Mouse (Mus musculus) midbrain, embryonic 12.5 days (tissue): ENCODE data around the gene Sema3f. TPM values are rescaled to one million over a fixed set of nuclear protein-coding genes. Genes with fewer than 3 reads are reported as not detected.

ENCODE experiments used
- ATAC-seq: fragments of 200-750 bp; cut with Nextera tagmentation; 2 replicates; pipeline ENCODE4 v1.8.0; 2017; ENCODE audit warnings: low read depth, moderate TSS enrichment, moderate library complexity; ENCODE audit not compliant: low FRiP score
- H3K27ac ChIP-seq: fragments of 300-500 bp; sonication (generic); replicated peaks from 2 replicates; pipeline ENCODE4 v1.5.1; 2016; ENCODE audit warnings: mild to moderate bottlenecking
- H3K27me3 ChIP-seq: fragments of 300-500 bp; sonication (generic); 2 replicates; pipeline ENCODE4 v1.6.1; 2016; ENCODE audit warnings: mild to moderate bottlenecking
- H3K36me3 ChIP-seq: fragments of 300-500 bp; sonication (generic); 2 replicates; pipeline ENCODE4 v1.6.1; 2016
- H3K4me1 ChIP-seq: fragments of 300-500 bp; sonication (generic); 2 replicates; pipeline ENCODE4 v1.6.1; 2016
- H3K4me2 ChIP-seq: fragments of 300-500 bp; sonication (generic); replicated peaks from 2 replicates; pipeline ENCODE4 v1.6.1; 2016; ENCODE audit warnings: mild to moderate bottlenecking, moderate library complexity
- H3K4me3 ChIP-seq: fragments of 300-500 bp; sonication (generic); 2 replicates; pipeline ENCODE4 v1.5.1; 2016; ENCODE audit warnings: mild to moderate bottlenecking
- H3K9ac ChIP-seq: fragments of 300-500 bp; sonication (generic); replicated peaks from 2 replicates; pipeline ENCODE4 v1.6.1; 2016; ENCODE audit warnings: mild to moderate bottlenecking, moderate library complexity
- H3K9me3 ChIP-seq: fragments of 300-500 bp; sonication (generic); 2 replicates; pipeline ENCODE4 v1.6.1; 2016; ENCODE audit warnings: mild to moderate bottlenecking
- WGBS: fragments of 180-500 bp; shearing (Covaris S2); methylation state at CpG from one replicate; pipeline ENCODE4 v1.1.7; 2016; 5-methylcytosine and 5-hydroxymethylcytosine counted together
- polyA plus RNA-seq: library from polyadenylated mRNA; unstranded; fragments of >200 nt; fragmentation: Nextera tagmentation; extraction: Ambion mirVana; gene quantifications from 2 replicates; pipeline ENCODE4 v1.2.1, GENCODE M21; 2016

Gene Sema3f
- polyA plus RNA-seq, 1 experiment from 2014 or later, result 30.6 TPM

DNA sequence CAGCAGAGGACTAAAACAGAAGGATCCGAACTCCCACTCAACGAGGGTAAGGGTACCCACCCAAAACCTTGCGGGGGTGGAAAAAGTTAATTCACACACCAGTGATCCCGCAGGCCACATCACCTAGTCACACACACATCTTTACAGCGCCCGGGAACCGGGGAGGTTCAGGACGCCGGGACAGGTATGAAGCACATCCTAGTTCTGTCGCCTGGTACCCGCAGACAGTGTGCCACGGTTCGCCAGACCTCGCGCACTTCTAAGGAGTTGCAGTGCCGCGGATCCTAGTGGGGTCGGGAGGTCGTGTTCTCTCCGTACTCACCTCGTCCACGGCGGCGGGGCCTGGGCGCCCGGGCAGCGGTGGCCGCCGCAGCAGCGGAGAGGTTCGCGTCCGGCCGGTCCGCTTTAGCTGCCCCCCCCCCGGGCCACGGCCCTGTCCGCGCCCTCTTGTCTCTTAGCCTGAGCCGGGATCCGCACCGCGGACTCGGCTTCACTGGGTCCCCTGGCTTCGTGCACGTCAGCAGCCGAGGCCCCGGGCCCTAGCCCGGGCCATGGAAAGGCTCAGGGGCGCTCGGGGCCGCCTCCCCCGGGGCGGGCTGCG, 1.1 kb downstream of the Sema3f start:
- peaks cover 41% of the 10 kb centered on the region for H3K27me3 ChIP-seq
- ATAC-seq, result peak; percentile 9; the same call in 1 of the 2 replicates

DNA sequence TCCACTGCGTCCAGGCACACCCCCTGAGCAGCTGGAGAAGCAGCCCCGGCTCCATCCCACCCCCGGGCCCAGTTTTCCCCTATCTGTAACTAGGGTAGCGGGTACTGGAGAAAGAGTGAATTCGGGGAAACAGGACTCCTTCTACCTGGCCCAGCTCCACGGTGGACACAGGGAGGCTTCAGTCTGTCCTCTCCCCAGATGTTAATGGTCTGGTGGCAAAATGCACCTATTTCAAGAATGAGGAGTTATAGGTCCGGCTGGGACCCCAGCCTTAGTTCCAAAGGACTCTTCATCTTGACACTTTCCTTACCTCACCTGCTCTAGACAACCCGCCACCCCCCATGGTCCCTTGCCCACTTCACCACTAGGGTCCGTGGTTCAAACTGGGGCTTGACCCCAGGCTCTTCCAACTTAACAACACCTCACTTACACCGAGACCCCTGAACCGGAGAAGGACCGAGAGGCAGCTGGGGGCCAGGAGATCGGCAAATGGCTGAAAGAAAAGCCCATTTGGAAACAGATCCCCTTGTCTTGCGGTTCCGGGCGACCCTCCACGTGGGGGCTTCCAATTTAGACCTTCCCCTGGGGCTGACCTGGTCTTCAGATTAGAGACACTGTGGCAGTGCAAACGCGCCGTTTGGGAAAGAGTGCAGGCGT, 1.7 kb downstream of the Sema3f start:
- H3K36me3 ChIP-seq, result peaks cover 11% of the 10 kb centered on the region; the same call in 1 of the 2 replicates
- no peaks in the 10 kb centered on the region for H3K9me3 ChIP-seq
- H3K4me2 ChIP-seq, result peak overlapping the region; percentile 94
- peak overlapping the region; percentile 94 for H3K9ac ChIP-seq
- WGBS, result 1% methylated on average over 21 of the region's 21 CpGs
- peaks cover 57% of the 10 kb centered on the region for H3K4me1 ChIP-seq
- ATAC-seq, result no peak
- H3K27me3 ChIP-seq, result peaks cover 41% of the 10 kb centered on the region
- peak overlapping the region; percentile 85 for H3K4me3 ChIP-seq
- H3K27ac ChIP-seq, result peak overlapping the region; percentile 90

More for the DNA sequence above, 1.1 kb downstream of the Sema3f start:
- peak overlapping the region; percentile 85 for H3K4me3 ChIP-seq
- H3K27ac ChIP-seq, result peak overlapping the region; percentile 90
- peaks cover 11% of the 10 kb centered on the region; the same call in 1 of the 2 replicates for H3K36me3 ChIP-seq
- no peaks in the 10 kb centered on the region for H3K9me3 ChIP-seq
- peak overlapping the region; percentile 94 for H3K4me2 ChIP-seq
- WGBS, result under 1% methylated on average over 55 of the region's 55 CpGs
- peaks cover 57% of the 10 kb centered on the region for H3K4me1 ChIP-seq
- H3K9ac ChIP-seq, result peak overlapping the region; percentile 94

GRCm38 (mm10) chr9:107707701-107708438, 2.4 kb downstream of the Sema3f start:
- no peaks in the 10 kb centered on the region for H3K9me3 ChIP-seq
- H3K27ac ChIP-seq, result peak overlapping the region; percentile 90
- 2% methylated on average over 17 of the region's 17 CpGs for WGBS
- peak overlapping the region; percentile 94 for H3K9ac ChIP-seq
- peaks cover 14% of the 10 kb centered on the region; the same call in 1 of the 2 replicates for H3K36me3 ChIP-seq
- H3K27me3 ChIP-seq, result peaks cover 41% of the 10 kb centered on the region
- peaks cover 58% of the 10 kb centered on the region for H3K4me1 ChIP-seq
- peak overlapping the region; percentile 94 for H3K4me2 ChIP-seq
- ATAC-seq, result peak; percentile 20; the same call in 1 of the 2 replicates
- peak overlapping the region; percentile 85 for H3K4me3 ChIP-seq

GRCm38 (mm10) chr9:107706781-107707211, 3.5 kb downstream of the Sema3f start:
- ATAC-seq, result no peak
- Histone ChIP-seq H3K9ac (peak overlapping the region; percentile 94), H3K4me2 (peak overlapping the region; percentile 94), H3K27ac (peak overlapping the region; percentile 90), H3K4me1 (peaks cover 68% of the 10 kb centered on the region), H3K4me3 (peak overlapping the region; percentile 85), H3K27me3 (peaks cover 39% of the 10 kb centered on the region), H3K9me3 (no peaks in the 10 kb centered on the region), H3K36me3 (peaks cover 20% of the 10 kb centered on the region; the same call in 1 of the 2 replicates)
- WGBS, result under 1% methylated on average over 14 of the region's 14 CpGs

DNA sequence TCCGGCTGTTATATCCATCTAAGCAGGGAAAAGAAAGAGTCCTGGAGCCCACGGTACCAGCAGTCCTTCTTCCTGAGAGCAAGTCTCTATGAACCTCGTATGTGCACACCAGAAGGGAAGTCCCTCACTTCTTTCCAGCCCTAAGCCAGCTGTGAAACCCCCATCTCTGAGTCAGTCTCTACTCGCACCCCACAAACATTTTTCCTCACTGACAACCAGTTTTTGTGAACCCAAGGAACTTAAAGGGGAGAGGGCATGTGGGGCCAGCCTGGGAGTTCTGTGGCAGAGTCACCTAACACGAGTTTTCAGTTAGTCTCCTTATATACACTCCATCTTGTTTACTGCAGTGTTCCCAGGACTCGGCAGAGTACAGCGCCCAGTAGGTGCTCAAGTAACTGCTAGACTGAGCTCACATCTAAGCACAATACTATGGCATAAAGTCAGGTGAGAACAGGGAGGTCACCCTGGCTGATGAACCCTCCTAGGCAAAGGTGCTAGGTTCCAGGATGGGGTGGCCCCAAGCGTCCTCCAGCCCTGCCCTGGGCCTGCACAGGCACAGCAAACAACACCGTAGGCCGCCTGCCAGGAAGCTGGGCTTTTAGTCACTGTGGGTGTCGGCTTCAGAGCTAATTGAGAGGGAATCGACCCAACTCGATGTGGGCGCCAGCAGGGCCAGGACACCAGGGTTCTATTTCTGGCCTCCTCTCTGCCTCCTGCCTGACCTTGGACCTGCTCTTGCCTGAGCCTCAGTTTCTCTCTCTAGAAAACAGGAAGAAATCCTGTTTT, 6.7 kb downstream of the Sema3f start:
- no peaks in the 10 kb centered on the region for H3K9me3 ChIP-seq
- H3K36me3 ChIP-seq, result peaks cover 20% of the 10 kb centered on the region; the same call in 1 of the 2 replicates
- H3K9ac ChIP-seq, result no peak overlapping the region
- H3K27me3 ChIP-seq, result peaks cover 13% of the 10 kb centered on the region
- WGBS, result 64% methylated on average over 14 of the region's 14 CpGs
- ATAC-seq, result no peak
- H3K27ac ChIP-seq, result peak overlapping the region; percentile 35; the same call in 1 of the 2 replicates
- peaks cover 82% of the 10 kb centered on the region for H3K4me1 ChIP-seq
- H3K4me3 ChIP-seq, result no peak overlapping the region
- no peak overlapping the region for H3K4me2 ChIP-seq

GRCm38 (mm10) chr9:107702606-107703185, 7.6 kb downstream of the Sema3f start:
- Histone ChIP-seq H3K4me1 (peaks cover 82% of the 10 kb centered on the region), H3K9me3 (no peaks in the 10 kb centered on the region), H3K4me3 (no peak overlapping the region), H3K27ac (peak overlapping the region; percentile 35; the same call in 1 of the 2 replicates), H3K36me3 (peaks cover 20% of the 10 kb centered on the region; the same call in 1 of the 2 replicates), H3K27me3 (0 out of 2 replicates have a peak, but pooled peaks cover 5% of the 10 kb centered on the region), H3K9ac (0 out of 2 replicates have a peak overlapping the region, but pooled peaks have one; percentile 34), H3K4me2 (no peak overlapping the region)
- WGBS, result 80% methylated on average over 3 of the region's 3 CpGs
- no peak for ATAC-seq

DNA sequence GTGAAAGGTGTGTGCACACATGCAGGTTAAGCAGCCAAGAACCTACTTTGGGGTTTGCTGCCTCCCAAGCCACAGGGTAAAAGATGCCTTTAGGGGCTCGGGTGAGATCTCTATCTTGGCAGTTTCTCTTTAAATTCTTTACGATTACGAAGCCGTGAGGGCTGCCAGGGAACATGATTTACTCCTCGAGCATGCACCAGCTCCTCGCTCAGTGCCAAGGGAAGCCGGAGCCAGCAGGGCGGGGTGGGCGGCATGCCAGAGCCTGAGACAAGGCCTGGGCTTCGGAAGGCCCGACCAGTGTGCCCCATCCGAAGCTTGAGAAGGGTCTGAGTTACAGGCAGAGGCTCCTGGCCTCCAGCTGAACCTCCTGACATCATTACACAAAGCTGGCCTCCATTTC, 8.7 kb downstream of the Sema3f start:
- WGBS, result 76% methylated on average over 12 of the region's 12 CpGs
- H3K27ac ChIP-seq, result 0 out of 2 replicates have a peak overlapping the region, but pooled peaks have one; percentile 26
- H3K9me3 ChIP-seq, result no peaks in the 10 kb centered on the region
- H3K4me2 ChIP-seq, result no peak overlapping the region
- H3K27me3 ChIP-seq, result 0 out of 2 replicates have a peak, but pooled peaks cover 4% of the 10 kb centered on the region
- no peak for ATAC-seq
- H3K4me1 ChIP-seq, result peaks cover 82% of the 10 kb centered on the region
- no peak overlapping the region for H3K4me3 ChIP-seq
- H3K36me3 ChIP-seq, result peaks cover 20% of the 10 kb centered on the region; the same call in 1 of the 2 replicates
- no peak overlapping the region for H3K9ac ChIP-seq

DNA sequence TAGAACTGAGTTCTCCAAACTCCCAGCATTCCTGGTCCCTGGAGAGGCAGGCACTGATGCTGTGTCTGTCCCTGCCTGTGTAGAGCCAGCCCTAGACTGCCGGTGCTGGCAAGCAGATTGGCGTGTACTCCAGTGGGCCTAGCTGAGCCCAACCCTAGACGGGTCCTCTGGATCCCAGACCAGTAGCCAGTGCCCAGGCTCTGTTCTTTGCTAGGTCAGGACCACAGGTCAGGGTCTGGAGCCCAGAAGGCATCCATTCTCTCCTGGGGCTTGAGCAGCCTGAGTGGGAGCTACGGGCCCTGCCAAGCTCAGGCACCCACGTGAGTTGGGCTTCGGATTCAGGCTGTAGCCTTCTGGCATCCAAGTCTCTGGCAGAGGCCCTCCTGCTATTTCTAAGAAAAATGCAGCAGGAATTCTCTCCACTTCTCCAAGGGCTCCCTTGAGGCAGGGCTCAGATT, 10.1 kb downstream of the Sema3f start:
- peak overlapping the region; percentile 50; the same call in 1 of the 2 replicates for H3K27ac ChIP-seq
- peaks cover 23% of the 10 kb centered on the region; the same call in 1 of the 2 replicates for H3K36me3 ChIP-seq
- peak overlapping the region; percentile 32; the same call in 1 of the 2 replicates for H3K9ac ChIP-seq
- ATAC-seq, result no peak
- WGBS, result 35% methylated on average over 6 of the region's 6 CpGs
- H3K9me3 ChIP-seq, result no peaks in the 10 kb centered on the region
- peaks cover 85% of the 10 kb centered on the region for H3K4me1 ChIP-seq
- peak overlapping the region; percentile 27; the same call in 1 of the 2 replicates for H3K4me2 ChIP-seq
- no peaks in the 10 kb centered on the region for H3K27me3 ChIP-seq
- no peak overlapping the region for H3K4me3 ChIP-seq

- peak overlapping the region; percentile 9; the same call in 1 of the 2 replicates for H3K4me3 ChIP-seq
- ATAC-seq, result no peak
- H3K9me3 ChIP-seq, result no peaks in the 10 kb centered on the region
- H3K4me1 ChIP-seq, result peaks cover 85% of the 10 kb centered on the region
- peak overlapping the region; percentile 27 for H3K4me2 ChIP-seq
- peak overlapping the region; percentile 32; the same call in 1 of the 2 replicates for H3K9ac ChIP-seq
- WGBS, result 6% methylated on average over 9 of the region's 9 CpGs
- H3K27ac ChIP-seq, result peak overlapping the region; percentile 50
- H3K36me3 ChIP-seq, result peaks cover 23% of the 10 kb centered on the region; the same call in 1 of the 2 replicates
- H3K27me3 ChIP-seq, result no peaks in the 10 kb centered on the region
Observed at GRCm38 (mm10) chr9:107699376-107699980, 10.8 kb downstream of the Sema3f start.

- 0 out of 2 replicates have a peak overlapping the region, but pooled peaks have one; percentile 0 for H3K4me3 ChIP-seq
- no peaks in the 10 kb centered on the region for H3K27me3 ChIP-seq
- peak overlapping the region; percentile 50 for H3K27ac ChIP-seq
Observed at GRCm38 (mm10) chr9:107698611-107699190, 11.6 kb downstream of the Sema3f start.

More at GRCm38 (mm10) chr9:107698611-107699190, 11.6 kb downstream of the Sema3f start:
- 11% methylated on average over 14 of the region's 14 CpGs for WGBS
- peak overlapping the region; percentile 27 for H3K4me2 ChIP-seq
- no peaks in the 10 kb centered on the region for H3K9me3 ChIP-seq
- no peak; the same call in 1 of the 2 replicates for ATAC-seq
- H3K4me1 ChIP-seq, result peaks cover 81% of the 10 kb centered on the region
- H3K36me3 ChIP-seq, result peaks cover 22% of the 10 kb centered on the region; the same call in 1 of the 2 replicates
- H3K9ac ChIP-seq, result 0 out of 2 replicates have a peak overlapping the region, but pooled peaks have one; percentile 32
